Mouse (Mus musculus): ENCODE results near the gene Rab8a. TPM values are rescaled to one million over a fixed set of nuclear protein-coding genes. Genes with fewer than 3 reads are reported as not detected.
A peak's percentile ranks its signal among the peaks of the same experiment; 100 is the strongest.

Gene Rab8a
- polyA plus RNA-seq, 1 experiment: 48.8 TPM

DNA sequence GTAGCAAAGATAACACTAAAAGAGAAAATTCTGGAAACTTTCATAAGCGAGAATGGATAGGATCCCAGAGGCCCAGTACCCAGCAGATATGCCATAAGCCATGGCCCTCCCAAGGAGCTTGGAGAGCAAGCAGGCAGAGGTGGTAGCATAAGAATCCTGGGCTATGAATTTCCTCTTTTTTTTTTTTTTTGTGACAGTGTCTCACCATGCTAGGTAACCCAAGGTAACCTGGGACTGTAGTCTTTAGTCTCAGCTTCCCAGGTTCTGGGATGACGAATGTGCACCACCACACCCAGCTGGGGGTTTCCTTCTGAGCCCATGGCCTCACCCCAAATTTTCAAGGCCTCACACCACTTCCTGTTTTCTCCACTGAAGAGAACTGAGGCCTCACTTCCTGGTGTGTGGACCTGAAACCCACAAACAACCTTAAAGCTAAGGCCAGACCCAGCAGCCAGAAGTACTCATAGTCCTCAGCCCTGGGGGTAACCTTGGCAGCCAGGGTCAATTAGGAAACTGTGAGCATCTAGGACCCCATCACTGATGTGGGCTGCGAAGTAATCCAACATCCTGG, 8.2 kb downstream of the Rab8a start:
- Histone ChIP-seq H3K4me3 (replicated peaks) (no peak overlapping the region), H3K9me3 (no peaks in the 10 kb centered on the region), H3K4me1 (peaks cover 59% of the 10 kb centered on the region), H3K36me3 (replicated peaks; ENCODE audit: low read length) (peaks cover 100% of the 10 kb centered on the region), H3K27me3 (replicated peaks) (no peaks in the 10 kb centered on the region)
- TF ChIP-seq GATA1 (IDR thresholded peaks at IDR 0.05; ENCODE audit: borderline replicate concordance, low read length): no peak
- no peak for TF ChIP-seq FLI1 (IDR thresholded peaks at IDR 0.05; ENCODE audit: low read length)

GRCm38 (mm10) chr8:72169681-72170249, 8.8 kb downstream of the Rab8a start:
- H3K27me3 ChIP-seq (replicated peaks): no peaks in the 10 kb centered on the region
- peaks cover 100% of the 10 kb centered on the region for H3K36me3 ChIP-seq (replicated peaks; ENCODE audit: low read length)
- TF ChIP-seq FLI1 (IDR thresholded peaks at IDR 0.05; ENCODE audit: low read length) (no peak), GATA1 (IDR thresholded peaks at IDR 0.05; ENCODE audit: borderline replicate concordance, low read length) (no peak)
- H3K4me3 ChIP-seq (replicated peaks): no peak overlapping the region
- H3K9me3 ChIP-seq: no peaks in the 10 kb centered on the region
- peaks cover 54% of the 10 kb centered on the region for H3K4me1 ChIP-seq

- Histone ChIP-seq H3K9me3 (no peaks in the 10 kb centered on the region), H3K4me1 (peaks cover 15% of the 10 kb centered on the region; the same call in 1 of the 2 replicates), H3K36me3 (replicated peaks; ENCODE audit: low read length) (peaks cover 99% of the 10 kb centered on the region), H3K4me3 (replicated peaks) (no peak overlapping the region), H3K27me3 (replicated peaks) (no peaks in the 10 kb centered on the region)
- TF ChIP-seq GATA1 (IDR thresholded peaks at IDR 0.05; ENCODE audit: borderline replicate concordance, low read length): no peak
- TF ChIP-seq FLI1 (IDR thresholded peaks at IDR 0.05; ENCODE audit: low read length): no peak
Measured at GRCm38 (mm10) chr8:72177346-72177925, 16.4 kb downstream of the Rab8a start.

DNA sequence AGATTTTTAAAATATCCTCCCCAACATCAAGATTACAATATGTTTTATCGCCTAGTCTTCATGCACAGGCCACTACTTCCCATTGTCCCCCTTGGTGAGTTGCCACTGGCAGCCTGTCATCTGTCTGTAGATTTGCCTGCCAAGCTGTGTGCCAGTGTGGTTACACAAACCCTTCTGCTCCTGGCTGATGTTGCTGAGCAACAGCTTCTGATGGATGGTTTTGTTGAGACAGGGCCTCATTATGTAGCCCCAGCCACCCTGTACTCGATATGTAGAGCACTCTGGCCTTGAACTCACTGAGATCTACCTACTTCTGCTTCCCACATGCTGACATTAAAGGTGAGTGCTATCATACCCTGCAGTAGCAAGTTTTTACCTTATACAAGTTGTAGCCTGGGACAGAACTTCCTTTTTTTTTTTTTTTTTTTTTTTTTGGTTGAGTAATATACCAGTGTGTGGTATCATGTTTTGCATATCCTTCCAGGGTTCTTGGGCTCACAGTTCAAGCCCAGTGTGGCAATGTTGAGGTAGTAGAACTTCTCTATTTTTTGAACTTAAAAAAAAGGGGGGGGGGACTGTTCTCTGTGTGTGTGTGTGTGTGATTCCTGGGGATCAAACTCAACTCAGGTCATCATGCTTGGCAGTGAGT, 22.7 kb downstream of the Rab8a start:
- H3K4me1 ChIP-seq: peaks cover 29% of the 10 kb centered on the region
- no peaks in the 10 kb centered on the region for H3K27me3 ChIP-seq (replicated peaks)
- no peaks in the 10 kb centered on the region for H3K9me3 ChIP-seq
- H3K4me3 ChIP-seq (replicated peaks): no peak overlapping the region
- H3K36me3 ChIP-seq (replicated peaks; ENCODE audit: low read length): peaks cover 39% of the 10 kb centered on the region
- TF ChIP-seq FLI1 (IDR thresholded peaks at IDR 0.05; ENCODE audit: low read length) (no peak), GATA1 (IDR thresholded peaks at IDR 0.05; ENCODE audit: borderline replicate concordance, low read length) (no peak)

DNA sequence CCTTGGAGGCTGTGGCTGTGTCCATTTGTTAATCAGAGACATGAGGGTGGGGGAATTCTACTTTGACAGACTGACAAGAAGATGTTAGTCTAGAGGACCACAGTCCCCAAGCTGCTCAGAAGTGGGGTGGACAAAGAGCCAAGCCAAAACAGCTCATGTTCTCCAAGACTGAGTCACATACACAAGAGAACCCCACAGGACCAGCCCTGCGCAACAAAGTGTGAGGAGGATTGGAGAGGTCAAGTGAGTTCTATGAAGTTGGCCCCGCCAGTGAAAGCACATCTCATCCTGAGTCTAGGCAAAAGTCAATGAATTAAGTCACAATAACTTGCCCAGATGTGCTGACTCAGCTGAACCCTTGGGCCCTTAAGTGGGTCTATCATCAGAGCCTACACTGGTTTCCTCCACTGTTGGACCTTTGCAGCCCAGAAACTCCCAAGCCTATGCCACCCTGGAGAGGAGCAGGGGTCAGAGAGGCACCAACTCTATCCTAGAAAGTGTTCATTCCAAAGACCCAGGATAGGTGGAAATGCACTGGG, 26.9 kb downstream of the Rab8a start:
- Histone ChIP-seq H3K36me3 (replicated peaks; ENCODE audit: low read length) (no peaks in the 10 kb centered on the region), H3K27me3 (replicated peaks) (no peaks in the 10 kb centered on the region), H3K4me3 (replicated peaks) (no peak overlapping the region), H3K4me1 (peaks cover 46% of the 10 kb centered on the region), H3K9me3 (no peaks in the 10 kb centered on the region)
- TF ChIP-seq FLI1 (IDR thresholded peaks at IDR 0.05; ENCODE audit: low read length) (no peak), GATA1 (IDR thresholded peaks at IDR 0.05; ENCODE audit: borderline replicate concordance, low read length) (no peak)

GRCm38 (mm10) chr8:72189417-72190214, 28.6 kb downstream of the Rab8a start, which contains the start of gene Hsh2d:
Hsh2d (plus strand) TSS chr8:72189638.
- Histone ChIP-seq H3K9me3 (peaks cover 7% of the 10 kb centered on the region), H3K4me1 (peaks cover 42% of the 10 kb centered on the region), H3K36me3 (replicated peaks; ENCODE audit: low read length) (peaks cover 11% of the 10 kb centered on the region), H3K4me3 (replicated peaks) (peak within 1 kb of the TSS; percentile 79), H3K27me3 (replicated peaks) (no peaks in the 10 kb centered on the region)
- TF ChIP-seq GATA1 (IDR thresholded peaks at IDR 0.05; ENCODE audit: borderline replicate concordance, low read length): no peak
- TF ChIP-seq FLI1 (IDR thresholded peaks at IDR 0.05; ENCODE audit: low read length): no peak

DNA sequence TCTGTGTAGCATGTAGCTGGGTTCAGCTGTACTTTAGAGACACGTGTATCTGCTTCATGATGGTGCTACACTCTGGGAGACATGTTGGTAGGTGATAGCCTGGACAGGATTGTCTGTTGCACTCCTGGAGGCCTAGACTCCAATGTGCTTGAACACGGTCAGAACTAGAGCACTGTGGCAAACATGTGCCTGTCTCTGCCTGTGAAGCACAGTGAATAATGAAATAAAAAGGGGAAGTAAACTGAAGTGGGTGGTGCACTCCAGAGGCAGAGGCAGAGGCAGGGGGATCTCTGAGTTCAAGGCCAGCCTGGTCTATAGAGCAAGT, 29.2 kb downstream of the Rab8a start:
- H3K36me3 ChIP-seq (replicated peaks; ENCODE audit: low read length): peaks cover 11% of the 10 kb centered on the region
- peak overlapping the region; percentile 62 for H3K4me3 ChIP-seq (replicated peaks)
- no peaks in the 10 kb centered on the region for H3K27me3 ChIP-seq (replicated peaks)
- no peak for TF ChIP-seq FLI1 (IDR thresholded peaks at IDR 0.05; ENCODE audit: low read length)
- TF ChIP-seq GATA1 (IDR thresholded peaks at IDR 0.05; ENCODE audit: borderline replicate concordance, low read length): no peak
- peaks cover 9% of the 10 kb centered on the region for H3K9me3 ChIP-seq
- peaks cover 42% of the 10 kb centered on the region for H3K4me1 ChIP-seq

GRCm38 (mm10) chr8:72192065-72192464, 31.1 kb downstream of the Rab8a start:
- no peak for TF ChIP-seq GATA1 (IDR thresholded peaks at IDR 0.05; ENCODE audit: borderline replicate concordance, low read length)
- no peak for TF ChIP-seq FLI1 (IDR thresholded peaks at IDR 0.05; ENCODE audit: low read length)
- peaks cover 46% of the 10 kb centered on the region for H3K4me1 ChIP-seq
- H3K36me3 ChIP-seq (replicated peaks; ENCODE audit: low read length): peaks cover 14% of the 10 kb centered on the region
- no peak overlapping the region for H3K4me3 ChIP-seq (replicated peaks)
- peaks cover 9% of the 10 kb centered on the region for H3K9me3 ChIP-seq
- no peaks in the 10 kb centered on the region for H3K27me3 ChIP-seq (replicated peaks)

DNA sequence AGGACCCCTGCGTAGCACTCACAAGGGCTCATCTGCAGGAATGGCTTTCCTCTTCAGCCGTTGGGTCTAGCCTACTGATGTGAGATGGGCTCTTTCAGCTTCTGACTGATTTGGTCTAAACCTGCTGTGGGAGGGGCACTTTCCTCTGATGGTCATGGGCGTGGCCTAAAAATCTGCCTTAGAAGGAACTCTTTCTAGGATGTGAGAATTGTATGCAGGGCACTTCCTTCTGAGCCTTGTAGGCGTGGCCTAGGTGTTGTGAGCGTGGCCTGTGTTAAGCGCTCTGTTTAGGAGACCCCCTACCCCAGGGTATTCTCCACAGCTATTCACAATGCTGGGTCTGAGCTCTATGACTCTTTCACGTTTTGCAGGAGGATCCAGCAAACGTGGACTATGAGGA, 37.0 kb downstream of the Rab8a start:
- TF ChIP-seq GATA1 (IDR thresholded peaks at IDR 0.05; ENCODE audit: borderline replicate concordance, low read length): no peak
- no peak for TF ChIP-seq FLI1 (IDR thresholded peaks at IDR 0.05; ENCODE audit: low read length)
- H3K9me3 ChIP-seq: peaks cover 20% of the 10 kb centered on the region
- peaks cover 27% of the 10 kb centered on the region for H3K36me3 ChIP-seq (replicated peaks; ENCODE audit: low read length)
- no peak overlapping the region for H3K4me3 ChIP-seq (replicated peaks)
- H3K27me3 ChIP-seq (replicated peaks): peaks cover 4% of the 10 kb centered on the region
- peaks cover 16% of the 10 kb centered on the region for H3K4me1 ChIP-seq

All from megakaryocyte, embryonic 14.5 days (primary cell).